Comparison of ENCODE assay signal across 26 mouse cellular contexts in genomic region chrX:42065086-42065485, GRCm38 (mm10). TPM values are rescaled to one million over a fixed set of nuclear protein-coding genes. Genes with fewer than 3 reads are reported as not detected.
A peak's percentile ranks its signal among the peaks of the same experiment; 100 is the strongest.
DNase-seq lines count a peak whose midpoint lies in the region; ATAC-seq and TF ChIP-seq lines count a peak whose summit lies in the region.
"Had no signal": no experiment of that assay in that cellular context is flagged by ENCODE, and none has a peak within 500 bp of the region (broad histone marks: within the 10 kb centered on the region; RNA-seq: fewer than 3 reads in every experiment).

No protein-coding gene starts in this region.

- H3K9ac ChIP-seq in kidney, embryonic 15.5 days = no peak overlapping the region
- no peak overlapping the region for H3K9ac ChIP-seq in liver, postnatal 0 days (replicated peaks)
- H3K9ac ChIP-seq in midbrain, embryonic 16.5 days (ENCODE audit: low read depth, low read length) = no peak overlapping the region
- H3K9ac ChIP-seq: embryonic facial prominence, embryonic 12.5 days; embryonic facial prominence, embryonic 15.5 days; forebrain, postnatal 0 days; heart, embryonic 12.5 days; heart, embryonic 15.5 days; hindbrain, embryonic 13.5 days had no signal

- H3K27ac ChIP-seq in kidney, adult 2 months (ENCODE audit: insufficient read depth, low read depth, low read length) = no peak overlapping the region
- H3K27ac ChIP-seq in kidney, embryonic 15.5 days = no peak overlapping the region
- H3K27ac ChIP-seq in liver, postnatal 0 days (ENCODE audit: low read depth) = peak overlapping the region; percentile 1
- no peak overlapping the region for H3K27ac ChIP-seq in midbrain, embryonic 16.5 days (ENCODE audit: low read length)
- H3K27ac ChIP-seq: embryonic facial prominence, embryonic 12.5 days; embryonic facial prominence, embryonic 15.5 days; heart, embryonic 15.5 days; hindbrain, embryonic 10.5 days; hindbrain, embryonic 13.5 days; hindbrain, postnatal 0 days had no signal

- H3K9me3 ChIP-seq in kidney, embryonic 15.5 days (replicated peaks) = no peaks in the 10 kb centered on the region
- H3K9me3 ChIP-seq in liver, postnatal 0 days (ENCODE audit: low read length) = no peaks in the 10 kb centered on the region
- H3K9me3 ChIP-seq in midbrain, embryonic 16.5 days (replicated peaks; ENCODE audit: control insufficient read depth, low read length, poor library complexity, severe bottlenecking) = no peaks in the 10 kb centered on the region
- H3K9me3 ChIP-seq: embryonic facial prominence, embryonic 12.5 days; embryonic facial prominence, embryonic 15.5 days; heart, embryonic 15.5 days; hindbrain, embryonic 10.5 days; hindbrain, embryonic 13.5 days had no signal

- peaks cover 3% of the 10 kb centered on the region; the same call in 1 of the 2 replicates for H3K4me1 ChIP-seq in kidney, adult 2 months (ENCODE audit: control insufficient read depth, insufficient read depth, low read length)
- H3K4me1 ChIP-seq in kidney, embryonic 15.5 days = no peaks in the 10 kb centered on the region
- H3K4me1 ChIP-seq in liver, postnatal 0 days (ENCODE audit: insufficient read depth) = no peaks in the 10 kb centered on the region
- H3K4me1 ChIP-seq in midbrain, embryonic 16.5 days (ENCODE audit: control insufficient read depth, insufficient read depth, low read length) = no peaks in the 10 kb centered on the region
- H3K4me1 ChIP-seq: embryonic facial prominence, embryonic 12.5 days; embryonic facial prominence, embryonic 15.5 days; heart, embryonic 12.5 days; heart, embryonic 15.5 days; hindbrain, embryonic 10.5 days; hindbrain, embryonic 13.5 days had no signal

- TF ChIP-seq EP300 in liver, postnatal 0 days (IDR thresholded peaks at IDR 0.05; ENCODE audit: low read depth) = no peak

- WGBS in kidney, adult 2 months = 53% methylated on average over 6 of the region's 6 CpGs
- WGBS in kidney, embryonic 15.5 days = 83% methylated on average over 6 of the region's 6 CpGs
- WGBS in liver, postnatal 0 days (ENCODE audit: insufficient replicate concordance) = 60% methylated on average over 6 of the region's 6 CpGs
- 80% methylated on average over 6 of the region's 6 CpGs for WGBS in midbrain, embryonic 16.5 days

- no peak overlapping the region for H3K4me2 ChIP-seq in kidney, embryonic 15.5 days
- H3K4me2 ChIP-seq in liver, postnatal 0 days (ENCODE audit: low read depth, low read length) = no peak overlapping the region
- no peak overlapping the region for H3K4me2 ChIP-seq in midbrain, embryonic 16.5 days (ENCODE audit: low read length)
- H3K4me2 ChIP-seq: embryonic facial prominence, embryonic 12.5 days; embryonic facial prominence, embryonic 15.5 days; heart, embryonic 12.5 days; heart, embryonic 15.5 days; hindbrain, embryonic 13.5 days had no signal

- no peak overlapping the region for H3K4me3 ChIP-seq in kidney, adult 2 months (ENCODE audit: insufficient read depth, low read depth, low read length)
- H3K4me3 ChIP-seq in kidney, embryonic 15.5 days (replicated peaks) = no peak overlapping the region
- H3K4me3 ChIP-seq in liver, postnatal 0 days (ENCODE audit: low read depth, low read length) = no peak overlapping the region
- H3K4me3 ChIP-seq in midbrain, embryonic 16.5 days (ENCODE audit: low read depth, low read length) = no peak overlapping the region
- H3K4me3 ChIP-seq: embryonic facial prominence, embryonic 12.5 days; embryonic facial prominence, embryonic 15.5 days; heart, embryonic 12.5 days; heart, embryonic 15.5 days; hindbrain, embryonic 10.5 days; hindbrain, embryonic 13.5 days had no signal

- no peaks in the 10 kb centered on the region for H3K36me3 ChIP-seq in kidney, adult 2 months (ENCODE audit: control insufficient read depth, insufficient read depth, low read length)
- H3K36me3 ChIP-seq in kidney, embryonic 15.5 days = no peaks in the 10 kb centered on the region
- H3K36me3 ChIP-seq in liver, postnatal 0 days (replicated peaks; ENCODE audit: insufficient read depth, low read length) = no peaks in the 10 kb centered on the region
- no peaks in the 10 kb centered on the region for H3K36me3 ChIP-seq in midbrain, embryonic 16.5 days (ENCODE audit: control insufficient read depth, insufficient read depth, low read length)
- H3K36me3 ChIP-seq: embryonic facial prominence, embryonic 12.5 days; embryonic facial prominence, embryonic 15.5 days; heart, embryonic 12.5 days; heart, embryonic 15.5 days; hindbrain, embryonic 10.5 days; hindbrain, embryonic 13.5 days had no signal

- TF ChIP-seq CTCF in kidney, adult 2 months (conservative IDR thresholded peaks at IDR 0.05; ENCODE audit: insufficient read depth, insufficient read length, low read depth, low read length) = no peak
- TF ChIP-seq CTCF in liver, postnatal 0 days (IDR thresholded peaks at IDR 0.05; ENCODE audit: low read depth) = no peak

- peak; percentile 37 for DNase-seq in kidney, adult 2 months
- DNase-seq in liver, postnatal 0 days = no peak
- DNase-seq in liver = no peak
- DNase-seq in adipocyte (ENCODE audit: low spot score) = peak; percentile 64
- DNase-seq: adrenal gland, postnatal 10 days; adrenal gland, postnatal 36 days; cerebellum, adult 11 months; cerebellum, adult 2 months; cerebellum, adult 9-11 months; cerebellum, postnatal 25 days; forebrain, postnatal 0 days; gastrocnemius, postnatal 25 days; heart, adult 18-20 months; heart, postnatal 10 days; heart, postnatal 36 days had no signal

- H3K27me3 ChIP-seq in kidney, adult 2 months (replicated peaks; ENCODE audit: control insufficient read depth, insufficient read depth, low read length) = no peaks in the 10 kb centered on the region
- H3K27me3 ChIP-seq in kidney, embryonic 15.5 days = no peaks in the 10 kb centered on the region
- no peaks in the 10 kb centered on the region for H3K27me3 ChIP-seq in liver, postnatal 0 days (ENCODE audit: insufficient read depth, low read length)
- no peaks in the 10 kb centered on the region for H3K27me3 ChIP-seq in midbrain, embryonic 16.5 days (ENCODE audit: control insufficient read depth, insufficient read depth, low read depth, low read length)
- H3K27me3 ChIP-seq: embryonic facial prominence, embryonic 12.5 days; embryonic facial prominence, embryonic 15.5 days; heart, embryonic 12.5 days; heart, embryonic 15.5 days; hindbrain, embryonic 13.5 days had no signal

- ATAC-seq in kidney, embryonic 15.5 days (replicated peaks; ENCODE audit: low FRiP score) = no peak
- ATAC-seq in liver, postnatal 0 days = no peak
- ATAC-seq in midbrain, embryonic 16.5 days = no peak
- ATAC-seq: activated CD4-positive, CD25-positive, alpha-beta regulatory T cell, adult 4 months; forebrain, embryonic 14.5 days; forebrain, postnatal 0 days; hindbrain, postnatal 0 days had no signal

- TF ChIP-seq POLR2A in kidney, adult 2 months (IDR thresholded peaks at IDR 0.05; ENCODE audit: low read depth, low read length) = no peak

RNA-seq across cellular contexts. Expression of gene Xiap, which starts 5.6 kb away (rescaled TPM):
- polyA plus RNA-seq in kidney, adult 2 months (2012; rRNA removed) = 7.4 and 10.5 TPM in 2 replicates
- 13.9 and 16.5 TPM in 2 replicates for polyA plus RNA-seq in kidney, embryonic 15.5 days (2015; fragmentation: Nextera tagmentation; extraction: Ambion mirVana)
- 8.9 and 9.5 TPM in 2 replicates for polyA plus RNA-seq in liver, postnatal 0 days (2015; fragmentation: Nextera tagmentation; extraction: Ambion mirVana)
- polyA plus RNA-seq in midbrain, embryonic 16.5 days (2015; fragmentation: Nextera tagmentation; extraction: Ambion mirVana) = 10.3 and 10.8 TPM in 2 replicates

Comparison
In these comparisons a context has a peak if more than half of its experiments do, and no peak if none do; other contexts are left out.
1. DNase-seq: peak in kidney, adult 2 months (single experiment) and adipocyte (single experiment); none in liver, postnatal 0 days (single experiment) and liver (single experiment).